Mouse (Mus musculus) erythroblast, embryonic 14.5 days (primary cell): ENCODE measurements around the gene Tfap2b.

ENCODE experiments used
- GATA1 ChIP-seq: IDR thresholded peaks from 2 replicates; pipeline ENCODE4 v1.6.1; 2012; ENCODE audit warnings: low read length, inconsistent platforms, mixed read lengths
- TAL1 ChIP-seq: IDR thresholded peaks from 3 replicates; pipeline ENCODE4 v1.6.1; 2012; ENCODE audit warnings: low read length, inconsistent platforms, mixed read lengths

GRCm38 (mm10) chr1:19234432-19235205 lies 25.9 kb downstream of the Tfap2b start:
- no peak for TF ChIP-seq GATA1
- no peak for TF ChIP-seq TAL1
